Mouse (Mus musculus) liver, postnatal 0 days (tissue): ENCODE data around the gene Btd. TPM values are rescaled to one million over a fixed set of nuclear protein-coding genes. Genes with fewer than 3 reads are reported as not detected.

Experiments
- ATAC-seq: fragments of 200-750 bp; cut with Nextera tagmentation; 2 replicates; pipeline ENCODE4 v1.8.0; 2017; ENCODE audit warnings: mild to moderate bottlenecking, moderate library complexity
- DNase-seq: peaks from one replicate; pipeline ENCODE4 v3.0.0-alpha.2; 2016
- H3K27ac ChIP-seq: fragments of 300-500 bp; sonication (generic); 2 replicates; pipeline ENCODE4 v1.5.1; 2014; ENCODE audit warnings: antibody characterized with exemption, moderate library complexity, mild to moderate bottlenecking, low read depth
- H3K27me3 ChIP-seq: fragments of 300-500 bp; sonication (generic); 2 replicates; pipeline ENCODE4 v1.6.1; 2014; ENCODE audit warnings: low read length, control low read depth, mixed read lengths; ENCODE audit not compliant: insufficient read depth
- H3K36me3 ChIP-seq: fragments of 300-500 bp; sonication (generic); replicated peaks from 2 replicates; pipeline ENCODE4 v1.6.1; 2014; ENCODE audit warnings: mild to moderate bottlenecking, control low read depth, low read length, moderate library complexity, mixed read lengths; ENCODE audit not compliant: insufficient read depth
- H3K4me1 ChIP-seq: fragments of 300-500 bp; sonication (generic); 2 replicates; pipeline ENCODE4 v1.6.1; 2014; ENCODE audit warnings: antibody characterized with exemption, mild to moderate bottlenecking, control low read depth; ENCODE audit not compliant: insufficient read depth
- H3K4me2 ChIP-seq: fragments of 300-500 bp; sonication (generic); 2 replicates; pipeline ENCODE4 v1.6.1; 2014; ENCODE audit warnings: low read depth, mild to moderate bottlenecking, low read length, moderate library complexity, mixed read lengths
- H3K4me3 ChIP-seq: fragments of 300-500 bp; sonication (generic); 2 replicates; pipeline ENCODE4 v1.5.1; 2014; ENCODE audit warnings: low read depth, low read length
- H3K9ac ChIP-seq: fragments of 300-500 bp; sonication (generic); replicated peaks from 2 replicates; pipeline ENCODE4 v1.6.1; 2014; ENCODE audit warnings: mild to moderate bottlenecking, moderate library complexity
- H3K9me3 ChIP-seq: fragments of 300-500 bp; sonication (generic); 2 replicates; pipeline ENCODE4 v1.6.1; 2016; ENCODE audit warnings: mild to moderate bottlenecking, control low read depth, low read length, mixed read lengths
- CTCF ChIP-seq: sonication (generic); IDR thresholded peaks from 2 replicates; pipeline ENCODE4 v1.5.1; 2016; ENCODE audit warnings: antibody characterized with exemption, low read depth
- EP300 ChIP-seq: IDR thresholded peaks from 2 replicates; pipeline ENCODE4 v1.6.1; 2016; ENCODE audit warnings: antibody characterized with exemption, low read depth, mild to moderate bottlenecking
- WGBS: fragments of 180-500 bp; shearing (Covaris S2); extraction: QIAGEN DNeasy Blood & Tissue Kit; methylation state at CpG from one replicate; pipeline ENCODE4 v1.1.7; 2014; ENCODE audit not compliant: insufficient replicate concordance; 5-methylcytosine and 5-hydroxymethylcytosine counted together
- polyA plus RNA-seq: library from polyadenylated mRNA; unstranded; fragments of >200 nt; fragmentation: Nextera tagmentation; extraction: Ambion mirVana; gene quantifications from 2 replicates; pipeline ENCODE4 v1.2.1, GENCODE M21; 2015

Btd gene
- polyA plus RNA-seq, 1 experiment from 2014 or later: 44.1 TPM

DNA sequence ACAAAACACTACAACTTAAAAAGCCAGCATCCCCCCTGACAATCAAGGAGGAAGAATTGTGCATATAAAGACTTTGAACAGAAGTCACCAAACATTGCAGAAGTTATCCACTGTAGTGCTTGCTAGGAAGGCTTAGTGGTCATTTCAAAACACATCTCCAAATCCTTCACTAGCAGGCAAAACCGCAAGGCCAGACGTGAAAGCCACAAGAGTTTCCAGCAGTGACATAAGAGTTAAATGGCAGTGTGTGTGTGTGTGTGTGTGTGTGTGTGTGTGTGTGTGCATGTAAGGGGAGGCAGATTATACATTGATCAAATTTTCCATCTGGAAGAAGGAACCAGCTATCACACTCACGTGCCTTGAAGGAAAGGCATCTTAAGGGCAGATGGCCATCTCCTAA, 22.8 kb upstream of the Btd start:
- ATAC-seq (no peak), DNase-seq (no peak)
- Histone ChIP-seq H3K4me3 (no peak overlapping the region), H3K27me3 (no peaks in the 10 kb centered on the region), H3K4me1 (no peaks in the 10 kb centered on the region), H3K4me2 (no peak overlapping the region), H3K9ac (no peak overlapping the region), H3K36me3 (peaks cover 46% of the 10 kb centered on the region), H3K9me3 (no peaks in the 10 kb centered on the region), H3K27ac (no peak overlapping the region)
- 56% methylated on average over 3 of the region's 3 CpGs for WGBS
- no peak for TF ChIP-seq CTCF
- TF ChIP-seq EP300: no peak

- Histone ChIP-seq H3K27ac (no peak overlapping the region), H3K27me3 (no peaks in the 10 kb centered on the region), H3K4me3 (no peak overlapping the region), H3K36me3 (peaks cover 40% of the 10 kb centered on the region), H3K9me3 (no peaks in the 10 kb centered on the region), H3K4me1 (no peaks in the 10 kb centered on the region), H3K9ac (no peak overlapping the region), H3K4me2 (no peak overlapping the region)
- DNase-seq: no peak
- ATAC-seq: no peak
- TF ChIP-seq EP300 (no peak), CTCF (no peak)
- 81% methylated on average over 9 of the region's 9 CpGs for WGBS
Observed at GRCm38 (mm10) chr14:31620591-31621223, 20.1 kb upstream of the Btd start.

GRCm38 (mm10) chr14:31622748-31623147, 18.1 kb upstream of the Btd start:
- H3K27ac ChIP-seq: no peak overlapping the region
- H3K9ac ChIP-seq: no peak overlapping the region
- no peaks in the 10 kb centered on the region for H3K4me1 ChIP-seq
- no peak for TF ChIP-seq EP300
- no peak for TF ChIP-seq CTCF
- H3K27me3 ChIP-seq: no peaks in the 10 kb centered on the region
- H3K9me3 ChIP-seq: no peaks in the 10 kb centered on the region
- WGBS: 83% methylated on average over 12 of the region's 12 CpGs
- H3K4me2 ChIP-seq: no peak overlapping the region
- no peak overlapping the region for H3K4me3 ChIP-seq
- peaks cover 33% of the 10 kb centered on the region for H3K36me3 ChIP-seq
- no peak for ATAC-seq
- DNase-seq: no peak

- ATAC-seq: no peak
Observed at GRCm38 (mm10) chr14:31630677-31631076, 10.2 kb upstream of the Btd start.

GRCm38 (mm10) chr14:31640346-31640889, 410 bp upstream of the Btd start, which contains the start of gene Gm49387:
Gene Gm49387, minus strand, starts transcription at chr14:31640878.
- peaks cover 21% of the 10 kb centered on the region for H3K4me1 ChIP-seq
- peak within 1 kb of the TSS; percentile 94 for H3K9ac ChIP-seq
- H3K4me2 ChIP-seq: peak within 1 kb of the TSS; percentile 98
- ATAC-seq: 0 out of 2 replicates have a peak, but pooled peaks have one; percentile 0
- peak within 1 kb of the TSS; percentile 96 for H3K27ac ChIP-seq
- no peak for DNase-seq
- H3K36me3 ChIP-seq: no peaks in the 10 kb centered on the region
- no peaks in the 10 kb centered on the region for H3K27me3 ChIP-seq
- H3K4me3 ChIP-seq: peak within 1 kb of the TSS; percentile 88
- H3K9me3 ChIP-seq: no peaks in the 10 kb centered on the region
- TF ChIP-seq CTCF: no peak
- no peak for TF ChIP-seq EP300
- 2% methylated on average over 26 of the region's 26 CpGs for WGBS

More at GRCm38 (mm10) chr14:31630677-31631076, 10.2 kb upstream of the Btd start:
- 88% methylated on average over 7 of the region's 7 CpGs for WGBS
- no peak overlapping the region for H3K4me3 ChIP-seq
- H3K27me3 ChIP-seq: no peaks in the 10 kb centered on the region
- H3K9ac ChIP-seq: no peak overlapping the region
- no peaks in the 10 kb centered on the region for H3K9me3 ChIP-seq
- no peaks in the 10 kb centered on the region for H3K4me1 ChIP-seq
- H3K27ac ChIP-seq: no peak overlapping the region
- peaks cover 25% of the 10 kb centered on the region for H3K36me3 ChIP-seq
- no peak for DNase-seq
- TF ChIP-seq EP300: no peak
- no peak for TF ChIP-seq CTCF
- no peak overlapping the region for H3K4me2 ChIP-seq

DNA sequence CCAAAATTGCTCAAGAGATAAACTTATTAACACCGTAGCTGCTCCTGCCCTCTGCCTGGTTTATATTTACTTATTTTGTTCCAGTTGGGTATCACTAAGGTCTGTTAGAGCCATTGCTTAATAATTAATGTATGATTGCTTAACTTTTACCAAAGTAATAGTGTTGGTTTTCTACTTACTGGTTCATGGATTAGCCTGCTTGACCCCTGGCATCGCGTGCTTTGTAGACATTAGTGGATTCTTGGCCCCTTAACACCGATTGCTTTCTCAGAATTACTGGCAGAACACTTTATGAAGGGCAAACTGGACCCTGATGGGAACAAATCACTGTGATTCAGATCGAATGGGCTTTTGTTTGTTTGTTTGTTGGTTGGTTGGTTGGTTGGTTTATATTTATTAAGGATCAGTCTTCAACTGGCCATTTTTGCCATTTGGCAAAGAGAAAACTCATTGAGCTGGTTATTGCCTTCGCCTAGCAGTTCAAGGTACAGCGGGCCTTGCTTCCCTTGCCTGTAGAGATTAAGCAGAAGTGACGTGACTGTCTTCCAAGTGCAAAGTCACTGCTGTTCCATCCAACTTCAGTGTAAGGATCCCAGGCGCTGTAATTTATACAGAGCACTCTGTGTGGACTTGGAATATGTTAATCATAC, 803 bp downstream of the Btd start:
- WGBS: 47% methylated on average over 9 of the region's 9 CpGs
- peaks cover 21% of the 10 kb centered on the region for H3K4me1 ChIP-seq
- no peaks in the 10 kb centered on the region for H3K36me3 ChIP-seq
- ATAC-seq (peak; percentile 57), DNase-seq (peak; percentile 40)
- H3K9me3 ChIP-seq: no peaks in the 10 kb centered on the region
- no peak for TF ChIP-seq CTCF
- TF ChIP-seq EP300: peak; percentile 80
- H3K4me2 ChIP-seq: peak overlapping the region; percentile 98
- no peaks in the 10 kb centered on the region for H3K27me3 ChIP-seq
- H3K9ac ChIP-seq: peak overlapping the region; percentile 94
- peak overlapping the region; percentile 96 for H3K27ac ChIP-seq
- peak overlapping the region; percentile 88 for H3K4me3 ChIP-seq
